Mouse (Mus musculus): Measurements from ENCODE around the gene Sh3bgr. TPM values are rescaled to one million over a fixed set of nuclear protein-coding genes. Genes with fewer than 3 reads are reported as not detected.

Gene Sh3bgr
- total RNA-seq (2014; fragmentation: Nextera tagmentation) (not detected in 2 replicates), total RNA-seq (2017) (not detected in 2 replicates)

GRCm38 (mm10) chr16:96199913-96200701 is at the start of gene Sh3bgr:
Gene Sh3bgr (plus strand): TSS chr16:96200450.
- peak; percentile 70 for ATAC-seq (replicated peaks; ENCODE audit: poor library complexity, severe bottlenecking)

- ATAC-seq (replicated peaks; ENCODE audit: poor library complexity, severe bottlenecking), result no peak
Observed at GRCm38 (mm10) chr16:96150995-96151394, 49.3 kb upstream of the Sh3bgr start.

GRCm38 (mm10) chr16:96151551-96151950 is 48.7 kb upstream of the Sh3bgr start:
- ATAC-seq (replicated peaks; ENCODE audit: poor library complexity, severe bottlenecking), result peak; percentile 85

- ATAC-seq (replicated peaks; ENCODE audit: poor library complexity, severe bottlenecking), result no peak
Observed at GRCm38 (mm10) chr16:96154476-96154875, 45.8 kb upstream of the Sh3bgr start.

- ATAC-seq (replicated peaks; ENCODE audit: poor library complexity, severe bottlenecking), result no peak
Observed at GRCm38 (mm10) chr16:96156019-96156418, 44.2 kb upstream of the Sh3bgr start.

- ATAC-seq (replicated peaks; ENCODE audit: poor library complexity, severe bottlenecking), result no peak
Observed at GRCm38 (mm10) chr16:96157171-96157570, 43.1 kb upstream of the Sh3bgr start.

- no peak for ATAC-seq (replicated peaks; ENCODE audit: poor library complexity, severe bottlenecking)
Observed at GRCm38 (mm10) chr16:96158511-96159080, 41.7 kb upstream of the Sh3bgr start.

- ATAC-seq (replicated peaks; ENCODE audit: poor library complexity, severe bottlenecking), result peak; percentile 97
Observed at GRCm38 (mm10) chr16:96159091-96159731, 41.0 kb upstream of the Sh3bgr start.

GRCm38 (mm10) chr16:96159794-96160346 is 40.4 kb upstream of the Sh3bgr start:
- ATAC-seq (replicated peaks; ENCODE audit: poor library complexity, severe bottlenecking), result no peak

GRCm38 (mm10) chr16:96160927-96161326 is 39.3 kb upstream of the Sh3bgr start:
- ATAC-seq (replicated peaks; ENCODE audit: poor library complexity, severe bottlenecking), result no peak

- no peak for ATAC-seq (replicated peaks; ENCODE audit: poor library complexity, severe bottlenecking)
Observed at GRCm38 (mm10) chr16:96161336-96161735, 38.9 kb upstream of the Sh3bgr start.

- ATAC-seq (replicated peaks; ENCODE audit: poor library complexity, severe bottlenecking), result no peak
Observed at GRCm38 (mm10) chr16:96165723-96166264, 34.5 kb upstream of the Sh3bgr start.

GRCm38 (mm10) chr16:96168837-96169236 is 31.4 kb upstream of the Sh3bgr start:
- ATAC-seq (replicated peaks; ENCODE audit: poor library complexity, severe bottlenecking), result no peak

- ATAC-seq (replicated peaks; ENCODE audit: poor library complexity, severe bottlenecking), result no peak
Observed at GRCm38 (mm10) chr16:96173648-96174047, 26.6 kb upstream of the Sh3bgr start.

GRCm38 (mm10) chr16:96175399-96175798 is 24.9 kb upstream of the Sh3bgr start:
- no peak for ATAC-seq (replicated peaks; ENCODE audit: poor library complexity, severe bottlenecking)

- ATAC-seq (replicated peaks; ENCODE audit: poor library complexity, severe bottlenecking), result no peak
Observed at GRCm38 (mm10) chr16:96179156-96179555, 21.1 kb upstream of the Sh3bgr start.

GRCm38 (mm10) chr16:96187619-96188018 is 12.6 kb upstream of the Sh3bgr start:
- ATAC-seq (replicated peaks; ENCODE audit: poor library complexity, severe bottlenecking), result no peak

- ATAC-seq (replicated peaks; ENCODE audit: poor library complexity, severe bottlenecking), result peak; percentile 99
Observed at GRCm38 (mm10) chr16:96191531-96192506, 8.4 kb upstream of the Sh3bgr start, which contains the start of gene Lca5l. Gene Lca5l (minus strand): TSS chr16:96192271.

- no peak for ATAC-seq (replicated peaks; ENCODE audit: poor library complexity, severe bottlenecking)
Observed at GRCm38 (mm10) chr16:96200702-96201028, 415 bp downstream of the Sh3bgr start.
